Mouse (Mus musculus) central nervous system, embryonic 14 days (tissue): Measurements from ENCODE around the gene Bicral. TPM values are rescaled to one million over a fixed set of nuclear protein-coding genes. Genes with fewer than 3 reads are reported as not detected.

ENCODE experiments used
- polyA plus RNA-seq: library from polyadenylated mRNA; depleted of rRNA; stranded (reverse); fragments of >200 nt; gene quantifications from 2 replicates; pipeline ENCODE4 v1.2.3, GENCODE M21; 2012; rRNA removed

Bicral gene
- polyA plus RNA-seq: 17.7 and 20.6 TPM in 2 replicates

GRCm38 (mm10) chr17:46857903-46858748 is at the start of gene Bicral:
TSS of gene Bicral (minus strand) at chr17:46858482.

GRCm38 (mm10) chr17:46890116-46890815 is 32.0 kb upstream of the Bicral start, which contains the start of gene Tbcc:
TSS of gene Tbcc (plus strand) at chr17:46890684.

GRCm38 (mm10) chr17:46782341-46783221 is 75.7 kb downstream of the Bicral start, which contains the start of gene Rpl7l1:
TSS of gene Rpl7l1 (minus strand) at chr17:46782672.

GRCm38 (mm10) chr17:46772404-46773277 is 85.6 kb downstream of the Bicral start, which contains the start of gene 2310039H08Rik:
TSS of gene 2310039H08Rik (plus strand) at chr17:46772635.

GRCm38 (mm10) chr17:46763544-46763943 is 94.7 kb downstream of the Bicral start, which contains the start of gene Ptcra:
TSS of gene Ptcra (minus strand) at chr17:46763712.

GRCm38 (mm10) chr17:46751794-46752556 is 106.3 kb downstream of the Bicral start, which contains the start of gene Cnpy3:
TSS of gene Cnpy3 (minus strand) at chr17:46752214.

Other genes with a start within 250 kb of the Bicral start
- gene Ptk7, start 229.0 kb downstream of the Bicral start, polyA plus RNA-seq: 27.6 and 39.1 TPM in 2 replicates
- 35.0 and 37.2 TPM in 2 replicates for gene Klc4, start 212.5 kb downstream of the Bicral start, polyA plus RNA-seq
- gene Mrpl2, start 212.3 kb downstream of the Bicral start, polyA plus RNA-seq: 57.1 and 58.5 TPM in 2 replicates
- 79.9 and 93.7 TPM in 2 replicates for gene Cul7, start 208.1 kb downstream of the Bicral start, polyA plus RNA-seq
- 36.2 and 40.8 TPM in 2 replicates for gene Rrp36, start 184.1 kb downstream of the Bicral start, polyA plus RNA-seq
- gene Mea1, start 179.7 kb downstream of the Bicral start, polyA plus RNA-seq: 168 and 171 TPM in 2 replicates
- 140 and 150 TPM in 2 replicates for gene Klhdc3, start 177.6 kb downstream of the Bicral start, polyA plus RNA-seq
- 105 and 111 TPM in 2 replicates for gene Ppp2r5d, start 153.4 kb downstream of the Bicral start, polyA plus RNA-seq
- gene Pex6, start 147.0 kb downstream of the Bicral start, polyA plus RNA-seq: 42.6 and 47.2 TPM in 2 replicates
- gene Gnmt, start 129.3 kb downstream of the Bicral start, polyA plus RNA-seq: 1.8 and 2.8 TPM in 2 replicates
- gene Cnpy3, start 106.3 kb downstream of the Bicral start, polyA plus RNA-seq: 53.5 and 59.9 TPM in 2 replicates
- 0.04 TPM in 1 of 2 replicates, not detected in the other for gene Ptcra, start 94.8 kb downstream of the Bicral start, polyA plus RNA-seq
- gene 2310039H08Rik, start 85.8 kb downstream of the Bicral start, polyA plus RNA-seq: 64.8 and 67.4 TPM in 2 replicates
- 88.2 and 89.8 TPM in 2 replicates for gene Rpl7l1, start 75.8 kb downstream of the Bicral start, polyA plus RNA-seq
- gene Tbcc, start 32.2 kb upstream of the Bicral start, polyA plus RNA-seq: 34.7 and 37.5 TPM in 2 replicates
- gene Prph2, start 52.0 kb upstream of the Bicral start, polyA plus RNA-seq: 0.05 TPM in 2 replicates
- gene Ubr2, start 152.1 kb upstream of the Bicral start, polyA plus RNA-seq: 32.3 and 34.7 TPM in 2 replicates